Mouse (Mus musculus) mature B cell (primary cell): ENCODE results near the gene Fry.

Source experiments
- in situ Hi-C: fragments of 300-500 bp; cut with MboI; formaldehyde crosslinking; loops from 2 replicates; pipeline ENCODE4 v1.14.3; 2019

Gene Fry

DNA sequence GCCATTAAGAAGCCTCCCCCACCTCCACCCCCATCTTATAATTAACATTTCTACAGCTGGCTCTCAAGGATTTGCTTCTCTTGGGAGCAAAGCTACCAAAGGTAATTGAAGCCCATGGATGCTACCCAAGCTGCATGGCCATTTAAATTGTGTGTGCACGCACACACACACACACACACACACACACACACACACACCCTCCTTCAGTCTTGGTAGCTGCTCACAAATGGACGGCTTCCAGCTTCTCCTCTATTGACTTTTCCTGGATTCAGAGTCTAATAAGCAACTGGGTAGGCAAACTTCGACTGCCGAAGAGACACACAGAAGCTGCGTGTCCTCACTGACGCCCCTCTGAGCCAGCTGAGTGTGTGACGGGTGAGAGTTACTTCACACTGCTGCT, 11.7 kb downstream of the Fry start:
- in situ Hi-C loops, result no loop called here

DNA sequence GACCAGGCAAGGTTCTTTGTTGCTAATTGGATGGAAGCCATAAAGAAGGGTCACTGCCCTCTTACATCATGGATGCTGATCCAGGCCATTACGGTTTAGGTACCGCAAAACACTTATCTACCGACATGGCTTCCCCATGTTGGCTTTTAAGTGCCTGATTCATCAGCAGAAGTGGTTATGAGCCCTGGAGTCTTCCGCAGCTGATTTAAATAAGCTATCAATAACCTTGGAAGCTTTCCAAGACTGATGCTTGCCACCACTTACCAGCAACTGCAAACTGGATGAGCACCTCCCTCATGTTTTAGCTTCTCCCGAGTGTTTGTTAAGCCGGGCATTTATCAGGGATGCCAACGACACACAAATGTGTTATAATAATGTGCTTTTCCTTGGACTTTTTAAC, 12.7 kb downstream of the Fry start:
- in situ Hi-C loops, result no loop called here

DNA sequence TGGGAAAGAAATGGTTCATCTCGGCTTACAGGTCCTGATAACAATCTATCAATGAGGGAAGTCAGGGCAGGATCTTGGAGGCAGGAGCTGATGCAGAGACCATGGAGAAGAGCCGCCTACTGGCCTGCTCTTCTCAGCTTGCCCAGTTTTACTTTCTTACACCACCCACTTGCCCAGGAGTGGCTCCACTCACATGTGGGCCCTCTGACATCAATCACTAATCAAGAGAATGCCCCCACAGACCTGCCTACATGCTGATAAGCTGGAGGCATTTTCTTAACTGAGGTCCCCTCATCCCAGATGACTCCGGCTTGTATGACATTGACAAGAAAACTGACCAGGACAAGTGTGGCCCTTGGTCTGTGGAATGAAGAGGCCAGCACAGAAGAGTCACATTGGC, 16.2 kb downstream of the Fry start:
- in situ Hi-C loops, result no loop called here

DNA sequence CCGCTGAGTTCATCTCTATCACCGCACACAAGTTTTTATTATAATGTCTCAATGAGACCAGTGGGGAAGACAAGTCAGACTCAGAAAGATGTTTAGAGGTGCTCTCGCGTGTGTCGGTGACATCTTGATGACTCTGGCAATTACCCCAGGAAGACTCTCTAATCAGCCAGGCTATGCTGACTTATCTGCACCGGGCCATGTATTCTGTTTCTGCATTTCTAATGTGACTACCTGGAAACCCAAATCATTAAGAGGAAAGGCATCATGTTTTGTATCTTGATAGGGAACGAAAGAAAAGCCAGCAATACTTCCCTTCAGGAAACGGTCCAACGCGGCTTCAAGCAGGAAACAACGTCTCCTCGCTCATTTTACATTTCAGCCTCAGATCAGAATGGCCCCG, 17.1 kb downstream of the Fry start:
- in situ Hi-C loops, result no loop called here

DNA sequence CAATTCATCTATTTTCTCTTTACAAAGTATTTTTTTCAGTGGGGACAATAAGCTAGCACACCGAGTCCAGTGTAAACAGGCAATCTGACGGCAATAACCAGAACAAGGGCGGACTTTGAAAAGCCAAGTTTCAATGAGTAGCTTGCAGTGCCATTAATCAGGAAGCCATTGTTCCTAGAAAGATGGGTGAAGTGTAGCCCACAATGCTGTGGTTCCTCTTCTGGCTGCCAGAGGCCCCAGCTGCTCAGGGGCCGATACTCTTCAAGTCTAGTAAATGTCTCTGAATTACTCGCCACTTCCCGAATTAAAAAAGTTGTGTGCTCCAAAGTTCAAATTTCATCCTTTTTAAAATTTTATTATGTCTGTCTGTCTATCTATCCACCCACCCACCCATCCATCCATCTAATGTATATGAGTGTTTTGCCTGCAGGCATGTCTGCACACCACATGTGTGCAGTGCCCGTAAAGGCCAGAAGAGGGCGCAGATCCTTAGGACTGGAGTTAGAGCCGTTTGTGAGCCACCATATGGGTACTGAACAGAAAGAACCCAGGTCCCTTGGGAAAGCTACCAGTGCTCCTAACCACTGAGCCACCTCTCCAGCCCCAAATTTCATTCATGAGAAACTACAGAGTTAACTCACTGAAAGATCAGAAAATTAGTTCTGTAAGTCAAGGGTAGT, 19.5 kb downstream of the Fry start:
- in situ Hi-C loops, result no loop called here

DNA sequence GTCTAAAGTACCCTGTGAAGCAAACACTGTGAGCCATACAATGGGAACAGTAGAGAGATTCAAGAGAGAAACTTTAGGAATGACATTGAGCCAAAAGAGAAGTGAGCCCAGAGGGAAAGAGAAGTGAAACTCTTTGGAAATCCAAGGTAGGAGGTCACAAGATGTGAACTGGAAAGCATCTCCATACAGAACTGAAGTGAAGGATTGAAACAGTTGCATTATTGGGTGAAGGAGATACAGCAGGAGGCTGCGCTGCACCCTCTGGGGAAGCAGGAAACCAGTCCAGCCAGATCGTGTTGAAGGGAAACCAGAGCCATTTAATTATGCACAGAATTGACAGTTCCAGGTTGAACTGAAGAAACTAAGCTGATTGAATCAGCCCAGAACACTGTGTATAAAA, 22.1 kb downstream of the Fry start:
- in situ Hi-C loops, result no loop called here

DNA sequence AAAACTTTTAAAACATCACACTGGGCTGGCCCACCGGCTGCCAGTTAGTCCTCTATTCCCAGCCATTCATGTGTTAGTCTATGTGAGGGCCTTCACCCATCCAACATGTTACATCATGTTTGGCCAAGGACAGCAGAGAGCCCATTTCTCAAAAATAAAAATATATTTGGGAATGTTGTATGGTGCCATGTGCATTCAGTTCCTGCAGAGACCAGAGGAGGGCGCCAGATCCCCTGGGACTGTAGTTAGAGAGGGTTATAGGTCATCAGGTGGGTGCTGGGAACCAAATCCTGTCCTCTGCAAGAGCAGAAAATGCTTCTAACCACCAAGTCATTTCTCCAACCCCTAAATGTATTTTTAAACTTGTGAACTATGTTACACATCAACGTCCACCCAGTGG, 27.5 kb downstream of the Fry start:
- in situ Hi-C loops, result no loop called here

DNA sequence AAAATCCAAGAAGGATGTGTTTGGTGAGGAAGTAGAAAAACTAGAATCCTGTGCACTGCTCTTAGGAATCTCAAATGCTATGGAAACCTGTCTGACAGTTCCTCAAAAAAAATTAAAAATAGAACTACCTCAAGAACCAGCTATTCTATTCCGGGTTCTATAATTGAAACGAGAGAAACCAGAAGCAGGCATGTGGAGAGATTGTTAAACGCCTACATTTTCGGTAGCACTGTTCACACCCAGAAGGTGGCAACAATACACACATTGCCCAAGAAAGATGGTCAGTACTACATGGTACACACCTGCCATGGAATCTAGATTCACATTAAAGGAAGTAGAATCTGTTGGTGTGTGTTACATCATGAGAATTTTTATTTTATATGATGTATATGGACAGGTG, 28.2 kb downstream of the Fry start:
- in situ Hi-C loops, result no loop called here

DNA sequence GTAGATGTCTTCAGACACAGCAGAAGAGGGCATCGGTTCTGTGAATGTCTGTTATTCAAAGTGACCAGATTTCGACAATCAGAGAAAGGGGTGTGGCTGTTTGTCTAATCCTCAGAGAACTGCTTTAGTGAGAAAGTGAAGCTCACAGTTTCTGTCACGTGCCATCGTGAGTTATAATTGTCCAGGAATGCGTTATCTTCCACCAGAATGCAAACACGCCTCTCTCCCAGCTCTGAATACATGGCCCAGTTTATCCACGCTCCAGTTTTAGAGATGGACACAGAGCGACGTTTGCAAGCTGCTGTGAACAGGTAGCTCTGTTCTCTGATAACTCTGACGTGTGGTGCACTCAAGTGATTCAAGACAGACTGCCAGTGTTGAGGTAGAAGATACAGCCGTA, 31.3 kb downstream of the Fry start:
- in situ Hi-C loops, result loop anchor here (5.0 kb wide), 1 partner anchor 42 kb away; no protein-coding TSS in a partner anchor

DNA sequence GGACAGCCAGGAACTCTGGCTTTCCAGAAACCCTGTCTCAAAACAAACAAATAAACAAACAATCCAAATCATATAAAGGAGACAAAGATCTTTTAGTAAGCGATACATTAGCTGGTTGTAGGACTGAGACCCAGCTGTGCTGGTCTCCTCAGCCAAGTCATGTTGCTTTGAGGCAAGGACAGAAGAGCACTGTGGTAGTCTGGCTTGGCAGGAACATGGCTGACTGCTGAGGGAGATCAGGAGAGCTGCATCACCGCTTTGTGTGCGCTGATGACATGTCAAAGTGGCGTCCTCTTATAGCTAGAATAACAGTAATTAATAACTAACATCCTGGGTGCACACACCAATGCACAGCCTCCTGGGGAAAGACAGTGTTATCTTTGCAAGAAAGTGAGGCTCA, 32.5 kb downstream of the Fry start:
- in situ Hi-C loops, result loop anchor here (5.0 kb wide), 1 partner anchor 44 kb away; no protein-coding TSS in a partner anchor

DNA sequence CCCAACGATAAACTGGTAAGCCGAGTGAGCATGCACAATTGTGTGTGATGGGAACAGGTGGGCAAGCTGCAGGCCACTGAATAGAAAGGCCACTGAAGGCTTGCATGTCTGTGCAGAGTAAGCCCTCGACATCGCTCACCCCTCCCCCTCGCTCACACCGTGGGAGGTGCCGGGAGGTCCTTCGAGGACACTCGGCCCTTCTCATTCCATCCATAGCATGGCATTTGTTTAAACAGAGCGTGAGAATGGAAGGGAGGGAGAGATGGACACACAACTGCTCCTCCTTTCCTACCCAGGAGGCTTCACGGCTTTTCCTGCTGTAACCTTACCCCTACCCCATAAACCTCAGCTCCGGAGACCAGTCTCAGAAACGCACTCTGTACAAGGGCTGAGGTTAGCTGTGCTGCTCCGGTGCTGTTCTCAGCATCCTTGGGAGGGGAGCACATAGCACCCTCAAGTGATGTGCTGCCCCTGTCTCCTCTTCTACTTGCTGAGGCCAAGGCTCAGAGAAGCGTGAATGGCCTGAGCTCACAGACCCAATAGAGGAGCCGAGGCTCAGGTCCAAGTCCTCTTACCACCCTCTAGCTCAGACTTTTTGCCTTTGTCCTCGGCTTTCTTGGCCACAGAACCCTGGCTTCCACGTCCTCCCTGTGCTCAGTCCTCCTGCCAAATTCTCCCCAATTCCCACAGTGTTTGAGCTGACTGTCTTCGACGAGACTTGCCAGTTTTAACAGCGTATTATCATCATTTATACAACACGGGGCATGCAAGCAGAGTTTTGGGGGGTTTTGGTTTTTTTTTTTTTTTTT, 33.8 kb downstream of the Fry start:
- in situ Hi-C loops, result loop anchor here (5.0 kb wide), 1 partner anchor 45 kb away; no protein-coding TSS in a partner anchor

DNA sequence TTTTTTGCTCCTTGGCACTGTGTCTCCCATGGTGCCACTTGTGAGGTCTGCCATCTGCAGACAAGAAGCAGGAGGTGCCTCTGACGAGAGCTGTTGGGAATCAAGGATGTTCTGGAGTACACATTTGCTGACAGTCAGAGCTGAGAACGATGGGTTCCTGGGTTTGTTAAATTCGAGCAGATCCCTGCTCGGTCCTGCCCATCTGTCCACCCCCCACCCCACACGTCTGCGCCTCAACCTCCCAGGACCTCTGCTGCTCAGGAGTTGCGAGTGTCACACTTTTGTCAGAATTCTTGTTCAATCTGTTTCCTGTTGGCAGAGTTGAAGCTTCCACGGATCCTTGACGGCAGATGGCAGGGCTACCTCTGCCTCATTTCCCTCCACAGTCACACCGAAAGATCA, 34.4 kb downstream of the Fry start:
- in situ Hi-C loops, result loop anchor here (5.0 kb wide), 1 partner anchor 46 kb away; no protein-coding TSS in a partner anchor

DNA sequence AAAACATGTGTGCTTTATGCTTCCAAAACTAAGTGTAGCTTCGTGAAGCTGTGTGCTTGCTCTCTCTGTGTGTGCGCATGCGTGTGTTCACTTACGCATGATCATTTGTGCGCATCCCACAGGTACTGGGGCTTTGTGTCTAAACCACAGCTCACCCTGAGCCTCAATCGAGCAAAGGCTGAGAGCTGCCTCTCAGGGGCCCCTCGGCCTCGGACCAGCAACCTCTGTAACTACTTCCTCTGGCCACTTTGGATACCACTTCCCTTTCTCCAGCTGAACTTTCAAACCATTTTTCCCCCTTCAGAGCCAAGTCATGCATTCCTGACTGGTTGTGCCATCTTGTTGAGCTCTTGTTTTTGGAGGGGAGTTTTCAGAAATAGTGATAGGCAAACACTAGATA, 36.9 kb downstream of the Fry start:
- in situ Hi-C loops, result no loop called here

DNA sequence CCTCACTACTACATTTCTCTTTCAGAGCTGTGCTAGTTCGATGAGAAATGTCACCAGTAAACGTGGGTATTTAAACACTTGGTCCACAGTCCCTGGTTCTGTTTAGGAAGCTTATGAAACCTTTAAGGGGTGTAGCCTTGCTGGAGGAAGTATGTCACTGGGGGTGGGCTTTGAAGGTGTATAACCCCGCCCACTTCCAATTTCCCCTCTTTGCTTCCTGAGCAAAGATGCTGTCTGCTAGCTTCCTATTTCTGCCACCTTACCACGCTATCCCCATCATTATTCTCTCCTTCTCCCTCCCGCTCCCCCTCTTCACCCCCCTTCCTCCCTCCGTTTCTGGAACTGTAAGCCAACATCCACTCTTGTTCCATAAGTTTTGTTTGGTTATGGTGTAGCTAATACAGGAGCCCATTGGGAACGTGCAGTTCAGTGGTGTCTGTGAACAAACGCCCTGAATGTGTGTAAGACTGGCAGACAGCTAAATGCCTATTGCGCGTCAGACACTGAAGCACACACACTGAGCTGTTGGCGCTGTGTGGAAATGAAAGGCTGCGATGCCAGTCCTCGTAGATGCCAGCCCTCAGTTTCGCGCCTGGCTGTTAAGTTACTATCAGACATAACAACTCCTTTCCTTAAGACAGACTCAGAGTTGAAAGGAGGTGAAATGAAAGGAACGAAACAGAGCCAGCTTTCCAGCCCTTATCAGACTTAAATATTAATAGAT, 37.8 kb downstream of the Fry start:
- in situ Hi-C loops, result no loop called here

DNA sequence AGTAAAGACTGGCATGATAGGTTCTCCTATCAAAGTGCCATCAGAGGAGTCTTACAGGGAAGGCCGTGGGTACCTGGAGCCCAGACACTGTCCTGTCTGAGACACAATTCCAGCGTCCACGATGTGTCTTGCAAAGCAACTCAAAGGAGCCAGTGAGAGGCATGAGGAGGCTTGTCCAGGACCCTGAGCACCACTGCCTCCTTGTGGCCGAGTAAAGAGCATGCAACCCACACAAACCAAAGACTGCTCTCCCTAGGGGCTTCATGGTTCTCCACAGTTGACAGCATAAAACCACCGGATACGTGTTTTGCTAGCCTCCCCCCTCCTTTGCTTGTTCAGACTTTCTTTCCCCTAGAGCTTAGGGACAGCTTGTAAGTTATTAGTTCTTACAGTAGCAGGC, 39.2 kb downstream of the Fry start:
- in situ Hi-C loops, result no loop called here

DNA sequence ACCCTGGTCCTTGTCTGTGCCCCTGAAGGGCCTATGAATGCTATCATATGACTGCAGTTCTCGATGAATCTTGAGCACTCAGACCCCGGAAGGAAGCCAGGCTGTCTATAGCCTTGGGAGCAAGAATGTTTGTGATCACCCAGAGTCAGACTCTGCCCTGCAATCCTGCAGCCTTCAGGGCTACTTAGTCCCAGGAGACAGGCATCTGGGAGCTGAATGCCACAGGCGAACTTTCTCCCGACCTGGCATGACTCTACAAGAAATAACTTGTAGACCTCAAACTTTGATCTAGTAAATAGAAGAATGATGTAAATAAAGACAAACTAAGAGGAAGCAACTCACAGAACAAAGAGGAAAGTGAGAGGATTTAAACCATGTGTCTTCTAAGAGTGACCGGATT, 40.7 kb downstream of the Fry start:
- in situ Hi-C loops, result no loop called here

DNA sequence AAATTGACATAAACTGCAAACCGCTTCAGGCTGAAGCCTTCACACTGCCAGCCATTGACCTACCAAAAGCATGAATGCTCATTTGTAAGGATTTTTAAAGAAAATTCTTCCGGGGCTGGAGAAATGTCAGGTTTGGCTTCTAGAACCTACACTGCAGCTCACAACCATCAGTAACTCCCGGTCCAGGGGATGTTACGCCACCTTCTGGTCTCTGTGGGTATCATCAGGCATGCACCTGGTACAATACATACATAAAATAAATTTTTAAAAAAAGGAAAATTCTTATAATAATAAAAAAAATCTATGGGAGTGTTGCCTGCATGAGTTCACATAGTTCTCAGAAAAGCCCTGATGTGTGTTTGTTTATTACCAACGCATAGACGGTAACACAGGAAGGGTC, 42.7 kb downstream of the Fry start:
- in situ Hi-C loops, result no loop called here

DNA sequence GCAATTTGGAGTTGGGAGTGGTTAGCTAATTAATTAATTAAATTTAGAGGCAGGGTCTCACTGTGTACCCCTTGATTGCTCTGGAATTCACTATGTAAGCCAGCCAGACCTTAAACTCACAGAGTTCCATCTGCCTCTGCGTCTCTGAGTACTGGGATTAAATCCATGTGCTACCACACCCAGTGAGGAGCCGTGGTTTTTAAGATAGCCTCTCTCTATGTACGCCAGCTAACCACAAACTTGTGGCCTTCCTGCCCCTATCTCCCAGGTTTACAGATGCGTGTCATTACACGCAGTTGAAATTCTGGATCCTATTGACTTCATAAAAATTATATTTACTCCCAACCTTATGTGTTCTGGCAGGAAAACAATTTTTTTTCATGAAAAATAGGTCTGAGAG, 43.5 kb downstream of the Fry start:
- in situ Hi-C loops, result no loop called here

DNA sequence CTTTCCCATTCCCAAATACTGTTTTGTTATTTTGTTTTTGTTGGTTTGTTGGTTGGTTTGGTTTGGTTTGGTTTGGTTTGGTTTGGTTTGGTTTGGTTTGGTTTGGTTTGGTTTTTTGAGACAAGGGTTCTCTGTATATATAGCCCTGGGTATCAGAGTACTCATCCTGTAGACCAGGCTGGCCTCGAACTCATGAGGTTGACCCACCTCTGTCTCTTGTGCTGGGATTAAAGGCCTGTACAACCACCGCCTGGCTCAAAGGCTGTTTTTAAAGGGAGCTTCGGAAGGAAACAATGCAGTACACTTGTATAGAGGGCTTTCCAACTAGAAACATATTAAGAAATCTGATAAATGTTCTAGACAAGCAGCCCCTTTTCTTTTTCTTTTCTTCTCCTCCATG, 46.2 kb downstream of the Fry start:
- in situ Hi-C loops, result no loop called here

DNA sequence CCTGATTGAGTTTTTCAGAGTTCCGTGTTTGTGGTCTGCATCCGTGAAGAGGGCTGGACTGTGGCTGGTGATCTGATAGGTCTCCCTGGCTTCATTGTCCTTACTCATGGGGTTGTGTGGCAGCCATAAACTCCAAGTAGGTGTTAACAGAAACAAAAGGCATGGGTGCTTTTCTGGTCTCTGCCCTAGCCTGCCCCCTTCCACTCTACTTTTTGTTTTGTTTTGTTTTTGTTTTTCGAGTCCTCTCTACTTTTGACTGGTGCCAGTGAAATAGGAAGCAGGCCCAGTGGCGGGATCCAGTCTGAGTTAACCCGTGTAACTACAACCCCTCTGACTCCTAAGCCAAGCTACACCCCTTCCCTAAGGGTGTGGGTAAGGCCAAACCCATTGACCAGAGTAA, 48.4 kb downstream of the Fry start:
- in situ Hi-C loops, result no loop called here

DNA sequence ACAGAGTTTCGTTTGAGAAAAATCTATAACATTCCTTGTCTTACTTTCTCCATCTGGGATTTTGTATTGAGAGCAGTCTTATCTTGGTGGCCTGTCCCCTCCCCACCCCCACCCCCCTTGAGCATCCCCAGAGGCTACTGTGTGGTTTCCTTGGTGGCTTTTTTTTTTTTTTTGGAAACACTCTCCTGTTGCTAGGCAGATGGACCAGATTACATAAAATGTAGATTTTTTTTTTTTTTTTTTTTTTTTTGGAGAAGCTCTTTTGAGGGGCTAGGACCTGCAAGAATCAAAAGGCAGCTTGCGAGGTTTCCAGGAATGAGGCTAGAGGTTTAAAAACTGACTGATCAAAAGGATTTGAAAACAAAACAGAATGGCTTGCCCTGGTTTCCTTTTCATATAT, 48.8 kb downstream of the Fry start:
- in situ Hi-C loops, result no loop called here

DNA sequence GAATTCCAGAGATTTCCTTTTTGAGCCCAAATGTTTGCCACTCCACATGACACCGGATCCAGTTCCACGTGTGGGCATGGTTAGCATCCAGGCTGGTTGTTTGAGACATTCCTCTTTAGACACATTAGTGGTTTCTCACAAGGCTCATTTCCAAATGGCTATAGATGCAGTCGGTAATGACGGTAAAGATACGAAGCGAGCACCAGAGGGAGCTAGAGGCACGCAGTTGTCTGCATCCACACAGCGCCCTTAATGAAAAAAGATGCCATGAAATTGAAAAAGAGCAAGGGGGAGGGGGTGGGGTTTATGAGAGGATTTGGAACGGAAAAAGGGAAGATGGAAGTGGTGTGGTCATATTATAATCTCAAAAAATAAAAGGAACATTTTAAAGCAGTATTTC, 50.3 kb downstream of the Fry start:
- in situ Hi-C loops, result no loop called here

DNA sequence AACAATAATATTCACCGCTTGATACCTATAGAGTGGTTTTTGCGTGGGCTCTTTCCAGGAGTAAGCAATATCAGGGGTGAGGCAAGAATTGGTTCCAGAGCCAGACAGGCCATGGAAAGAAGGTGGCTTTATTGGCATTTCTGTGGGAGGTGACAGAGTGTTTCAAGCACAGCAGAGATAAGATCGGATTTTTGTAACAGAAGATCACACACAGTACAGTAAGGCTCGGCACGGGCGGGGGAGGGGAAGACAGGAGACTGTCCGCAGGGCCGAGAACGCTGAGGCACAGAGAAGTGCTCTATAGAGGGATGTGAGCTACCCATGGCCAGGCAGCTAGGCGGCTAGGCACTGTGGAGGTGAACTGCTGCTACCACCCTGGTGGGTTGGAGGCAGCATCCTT, 53.1 kb downstream of the Fry start:
- in situ Hi-C loops, result no loop called here
